Mouse (Mus musculus): ENCODE measurements around the gene Fbxo36. TPM values are rescaled to one million over a fixed set of nuclear protein-coding genes. Genes with fewer than 3 reads are reported as not detected.
A peak's percentile ranks its signal among the peaks of the same experiment; 100 is the strongest.

The Fbxo36 gene
- polyA plus RNA-seq (2014; fragmentation: Nextera tagmentation; extraction: Ambion mirVana): 12.9 and 20.0 TPM in 2 replicates

GRCm38 (mm10) chr1:84839309-84840017 is at the start of gene Fbxo36:
Fbxo36 (plus strand) TSS chr1:84839841.
- H3K27me3 ChIP-seq (replicated peaks; ENCODE audit: control insufficient read depth, insufficient read depth, low read length): no peaks in the 10 kb centered on the region
- peak within 1 kb of the TSS; percentile 68 for H3K4me2 ChIP-seq (ENCODE audit: low read depth, low read length)
- peak within 1 kb of the TSS; percentile 99 for H3K27ac ChIP-seq (replicated peaks; ENCODE audit: low read depth, low read length)
- H3K36me3 ChIP-seq (ENCODE audit: control insufficient read depth, insufficient read depth, low read length): peaks cover 3% of the 10 kb centered on the region; the same call in 1 of the 2 replicates
- 0% methylated on average over 36 of the region's 54 CpGs for WGBS
- H3K9me3 ChIP-seq (ENCODE audit: control insufficient read depth, low read length): no peaks in the 10 kb centered on the region
- peak within 1 kb of the TSS; percentile 96 for H3K4me3 ChIP-seq (ENCODE audit: low read depth, low read length)
- H3K4me1 ChIP-seq (ENCODE audit: control insufficient read depth, insufficient read depth, low read length): peaks cover 4% of the 10 kb centered on the region; the same call in 1 of the 2 replicates
- DNase-seq (ENCODE audit: low spot score) (peak; percentile 98), ATAC-seq (ENCODE audit: low read depth) (peak; percentile 93)
- H3K9ac ChIP-seq (ENCODE audit: low read depth, low read length): peak within 1 kb of the TSS; percentile 98

GRCm38 (mm10) chr1:84791393-84791792 is 48.2 kb upstream of the Fbxo36 start:
- Histone ChIP-seq H3K9me3 (ENCODE audit: control insufficient read depth, low read length) (no peaks in the 10 kb centered on the region), H3K4me2 (ENCODE audit: low read depth, low read length) (no peak overlapping the region), H3K4me3 (ENCODE audit: low read depth, low read length) (no peak overlapping the region), H3K9ac (ENCODE audit: low read depth, low read length) (no peak overlapping the region), H3K27me3 (replicated peaks; ENCODE audit: control insufficient read depth, insufficient read depth, low read length) (no peaks in the 10 kb centered on the region), H3K36me3 (ENCODE audit: control insufficient read depth, insufficient read depth, low read length) (peaks cover 68% of the 10 kb centered on the region), H3K27ac (replicated peaks; ENCODE audit: low read depth, low read length) (no peak overlapping the region), H3K4me1 (ENCODE audit: control insufficient read depth, insufficient read depth, low read length) (no peaks in the 10 kb centered on the region)
- no peak for DNase-seq (ENCODE audit: low spot score)
- ATAC-seq (ENCODE audit: low read depth): no peak
- 82% methylated on average over 2 of the region's 2 CpGs for WGBS

- DNase-seq (ENCODE audit: low spot score) (no peak), ATAC-seq (ENCODE audit: low read depth) (no peak)
- H3K36me3 ChIP-seq (ENCODE audit: control insufficient read depth, insufficient read depth, low read length): peaks cover 40% of the 10 kb centered on the region
- H3K4me2 ChIP-seq (ENCODE audit: low read depth, low read length): no peak overlapping the region
- no peak overlapping the region for H3K27ac ChIP-seq (replicated peaks; ENCODE audit: low read depth, low read length)
- H3K27me3 ChIP-seq (replicated peaks; ENCODE audit: control insufficient read depth, insufficient read depth, low read length): no peaks in the 10 kb centered on the region
- H3K4me3 ChIP-seq (ENCODE audit: low read depth, low read length): no peak overlapping the region
- WGBS: 98% methylated on average over 7 of the region's 7 CpGs
- no peaks in the 10 kb centered on the region for H3K9me3 ChIP-seq (ENCODE audit: control insufficient read depth, low read length)
- no peak overlapping the region for H3K9ac ChIP-seq (ENCODE audit: low read depth, low read length)
- H3K4me1 ChIP-seq (ENCODE audit: control insufficient read depth, insufficient read depth, low read length): no peaks in the 10 kb centered on the region
These were observed 44.3 kb upstream of the Fbxo36 start for GRCm38 (mm10) chr1:84795335-84795734.

GRCm38 (mm10) chr1:84799166-84799565 is 40.5 kb upstream of the Fbxo36 start:
- no peak overlapping the region for H3K9ac ChIP-seq (ENCODE audit: low read depth, low read length)
- H3K4me2 ChIP-seq (ENCODE audit: low read depth, low read length): no peak overlapping the region
- no peak overlapping the region for H3K4me3 ChIP-seq (ENCODE audit: low read depth, low read length)
- no peaks in the 10 kb centered on the region for H3K4me1 ChIP-seq (ENCODE audit: control insufficient read depth, insufficient read depth, low read length)
- no peak overlapping the region for H3K27ac ChIP-seq (replicated peaks; ENCODE audit: low read depth, low read length)
- ATAC-seq (ENCODE audit: low read depth) (no peak), DNase-seq (ENCODE audit: low spot score) (no peak)
- H3K36me3 ChIP-seq (ENCODE audit: control insufficient read depth, insufficient read depth, low read length): peaks cover 7% of the 10 kb centered on the region
- no peaks in the 10 kb centered on the region for H3K9me3 ChIP-seq (ENCODE audit: control insufficient read depth, low read length)
- no peaks in the 10 kb centered on the region for H3K27me3 ChIP-seq (replicated peaks; ENCODE audit: control insufficient read depth, insufficient read depth, low read length)

GRCm38 (mm10) chr1:84803788-84804187 is 35.9 kb upstream of the Fbxo36 start:
- DNase-seq (ENCODE audit: low spot score): no peak
- 87% methylated on average over 1 of the region's 1 CpGs for WGBS

GRCm38 (mm10) chr1:84817596-84817995 is 22.0 kb upstream of the Fbxo36 start:
- H3K4me3 ChIP-seq (ENCODE audit: low read depth, low read length): no peak overlapping the region
- H3K36me3 ChIP-seq (ENCODE audit: control insufficient read depth, insufficient read depth, low read length): peaks cover 26% of the 10 kb centered on the region; the same call in 1 of the 2 replicates
- no peaks in the 10 kb centered on the region for H3K9me3 ChIP-seq (ENCODE audit: control insufficient read depth, low read length)
- no peaks in the 10 kb centered on the region for H3K4me1 ChIP-seq (ENCODE audit: control insufficient read depth, insufficient read depth, low read length)
- H3K9ac ChIP-seq (ENCODE audit: low read depth, low read length): no peak overlapping the region
- H3K4me2 ChIP-seq (ENCODE audit: low read depth, low read length): no peak overlapping the region
- H3K27me3 ChIP-seq (replicated peaks; ENCODE audit: control insufficient read depth, insufficient read depth, low read length): no peaks in the 10 kb centered on the region
- H3K27ac ChIP-seq (replicated peaks; ENCODE audit: low read depth, low read length): no peak overlapping the region
- 92% methylated on average over 1 of the region's 1 CpGs for WGBS
- DNase-seq (ENCODE audit: low spot score) (no peak), ATAC-seq (ENCODE audit: low read depth) (no peak)

More at GRCm38 (mm10) chr1:84803788-84804187, 35.9 kb upstream of the Fbxo36 start:
- Histone ChIP-seq H3K27ac (replicated peaks; ENCODE audit: low read depth, low read length) (no peak overlapping the region), H3K9me3 (ENCODE audit: control insufficient read depth, low read length) (no peaks in the 10 kb centered on the region), H3K4me3 (ENCODE audit: low read depth, low read length) (no peak overlapping the region), H3K9ac (ENCODE audit: low read depth, low read length) (no peak overlapping the region), H3K27me3 (replicated peaks; ENCODE audit: control insufficient read depth, insufficient read depth, low read length) (no peaks in the 10 kb centered on the region), H3K36me3 (ENCODE audit: control insufficient read depth, insufficient read depth, low read length) (no peaks in the 10 kb centered on the region), H3K4me2 (ENCODE audit: low read depth, low read length) (no peak overlapping the region), H3K4me1 (ENCODE audit: control insufficient read depth, insufficient read depth, low read length) (no peaks in the 10 kb centered on the region)
- ATAC-seq (ENCODE audit: low read depth): no peak

GRCm38 (mm10) chr1:84825091-84825490 is 14.6 kb upstream of the Fbxo36 start:
- no peak overlapping the region for H3K4me2 ChIP-seq (ENCODE audit: low read depth, low read length)
- H3K27ac ChIP-seq (replicated peaks; ENCODE audit: low read depth, low read length): no peak overlapping the region
- no peak overlapping the region for H3K4me3 ChIP-seq (ENCODE audit: low read depth, low read length)
- no peaks in the 10 kb centered on the region for H3K9me3 ChIP-seq (ENCODE audit: control insufficient read depth, low read length)
- peaks cover 24% of the 10 kb centered on the region; the same call in 1 of the 2 replicates for H3K36me3 ChIP-seq (ENCODE audit: control insufficient read depth, insufficient read depth, low read length)
- 42% methylated on average over 2 of the region's 2 CpGs for WGBS
- peak; percentile 57; the same call in 1 of the 2 replicates for ATAC-seq (ENCODE audit: low read depth)
- no peak overlapping the region for H3K9ac ChIP-seq (ENCODE audit: low read depth, low read length)
- peak; percentile 32 for DNase-seq (ENCODE audit: low spot score)
- H3K4me1 ChIP-seq (ENCODE audit: control insufficient read depth, insufficient read depth, low read length): no peaks in the 10 kb centered on the region
- H3K27me3 ChIP-seq (replicated peaks; ENCODE audit: control insufficient read depth, insufficient read depth, low read length): no peaks in the 10 kb centered on the region

- Histone ChIP-seq H3K27me3 (replicated peaks; ENCODE audit: control insufficient read depth, insufficient read depth, low read length) (no peaks in the 10 kb centered on the region), H3K36me3 (ENCODE audit: control insufficient read depth, insufficient read depth, low read length) (peaks cover 15% of the 10 kb centered on the region), H3K4me1 (ENCODE audit: control insufficient read depth, insufficient read depth, low read length) (peaks cover 4% of the 10 kb centered on the region; the same call in 1 of the 2 replicates), H3K27ac (replicated peaks; ENCODE audit: low read depth, low read length) (peak overlapping the region; percentile 99; the same call in 1 of the 2 replicates), H3K9me3 (ENCODE audit: control insufficient read depth, low read length) (no peaks in the 10 kb centered on the region), H3K9ac (ENCODE audit: low read depth, low read length) (peak overlapping the region; percentile 98), H3K4me3 (ENCODE audit: low read depth, low read length) (peak overlapping the region; percentile 96), H3K4me2 (ENCODE audit: low read depth, low read length) (peak overlapping the region; percentile 68)
- DNase-seq (ENCODE audit: low spot score) (no peak), ATAC-seq (ENCODE audit: low read depth) (no peak)
- 4% methylated on average over 18 of the region's 20 CpGs for WGBS
These were observed 2.0 kb upstream of the Fbxo36 start for GRCm38 (mm10) chr1:84837523-84838145.
